Mouse (Mus musculus): Measurements from ENCODE around the gene Tbk1. TPM values are rescaled to one million over a fixed set of nuclear protein-coding genes. Genes with fewer than 3 reads are reported as not detected.

Tbk1 gene
- 10 to 100 TPM; 52.9 to 56.9 TPM for total RNA-seq (2021)
- long read RNA-seq, transcript Tbk1-201 (21 exons, 3,024 nt), result major isoform, 60 of 71 reads
- long read RNA-seq, partial matches to known transcripts, result 3 of 71 reads
- long read RNA-seq, other reads (novel, unspliced or antisense), result 8 of 71 reads

DNA sequence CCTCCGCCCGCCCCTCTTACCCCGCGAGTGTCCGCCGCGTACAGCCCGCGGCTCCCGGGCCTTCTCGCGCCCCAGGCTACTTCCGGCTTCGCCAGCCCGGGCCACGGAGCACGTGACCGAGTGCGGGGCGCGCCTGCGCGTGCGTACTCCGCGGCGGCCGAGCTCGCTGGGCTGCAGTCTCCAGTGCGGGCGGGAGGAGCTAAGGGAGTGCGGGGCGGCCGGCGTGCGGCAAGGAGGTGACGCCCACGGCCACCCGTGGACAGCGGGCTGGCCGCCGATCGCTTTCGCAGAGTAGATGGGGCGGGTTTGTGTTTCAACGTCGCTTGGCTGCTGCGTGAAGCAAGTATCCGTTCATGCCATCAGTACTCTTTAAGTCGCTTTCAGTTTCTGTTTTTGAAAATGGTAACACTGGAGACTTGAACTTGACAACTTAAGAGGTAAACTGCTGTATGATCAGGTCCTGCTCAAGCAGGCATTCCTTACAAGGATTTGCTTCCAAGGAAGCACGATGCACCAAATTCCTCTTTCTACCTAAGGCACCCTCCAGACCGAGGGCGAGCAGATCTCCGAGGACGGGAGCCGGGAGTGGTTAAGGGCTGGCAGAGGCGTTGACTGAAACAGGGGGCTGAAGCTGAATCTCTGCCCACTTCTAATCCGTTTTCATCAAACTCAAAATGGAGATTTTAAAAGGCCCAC, at the start of gene Tbk1:
Tbk1 (minus strand) TSS at position 113 of the 696 bp plus-strand sequence.
- DNase-seq (ENCODE audit: low spot score in 2 of 2), result peak; percentile 89 to 93

DNA sequence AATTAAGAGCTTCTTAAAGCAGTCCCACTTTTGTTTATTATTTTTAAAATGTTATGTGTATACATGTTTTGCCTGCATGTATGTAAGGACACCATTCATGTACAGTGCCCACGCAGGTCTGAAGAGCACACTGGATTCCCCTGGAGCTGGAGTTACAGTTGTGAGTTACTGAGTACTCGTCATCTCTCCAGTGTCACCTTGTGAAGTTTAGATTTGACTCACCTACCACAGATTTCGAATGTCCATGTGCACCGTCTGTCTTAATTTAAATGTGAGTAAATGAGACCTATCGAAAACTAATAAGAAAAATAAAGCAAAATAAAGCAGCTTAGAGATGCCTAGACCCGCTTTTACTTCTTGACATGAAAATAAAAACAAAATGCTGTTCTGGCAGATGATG, 49.7 kb upstream of the Tbk1 start:
- DNase-seq (ENCODE audit: low spot score in 2 of 2), result no peak

DNA sequence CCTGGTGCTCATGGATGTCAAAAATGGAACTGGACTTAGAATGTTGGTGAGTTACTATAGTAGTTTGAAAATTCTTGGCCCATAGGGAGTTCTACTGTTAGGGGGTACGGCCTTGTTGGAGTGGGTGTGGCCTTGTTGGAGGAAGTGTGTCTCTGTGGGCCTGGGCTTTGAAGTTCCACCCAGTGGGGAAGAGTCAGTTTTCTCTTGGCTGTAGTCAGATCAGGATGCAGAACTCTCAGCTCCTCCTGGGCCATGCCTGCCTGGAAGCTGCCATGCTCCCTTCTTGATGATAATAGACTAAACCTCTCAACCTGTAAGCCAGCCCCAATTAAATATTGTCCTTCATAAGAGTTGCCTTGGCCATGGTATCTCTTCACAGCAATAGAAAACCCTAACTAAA, 47.6 kb upstream of the Tbk1 start:
- DNase-seq (ENCODE audit: low spot score in 2 of 2), result no peak

DNA sequence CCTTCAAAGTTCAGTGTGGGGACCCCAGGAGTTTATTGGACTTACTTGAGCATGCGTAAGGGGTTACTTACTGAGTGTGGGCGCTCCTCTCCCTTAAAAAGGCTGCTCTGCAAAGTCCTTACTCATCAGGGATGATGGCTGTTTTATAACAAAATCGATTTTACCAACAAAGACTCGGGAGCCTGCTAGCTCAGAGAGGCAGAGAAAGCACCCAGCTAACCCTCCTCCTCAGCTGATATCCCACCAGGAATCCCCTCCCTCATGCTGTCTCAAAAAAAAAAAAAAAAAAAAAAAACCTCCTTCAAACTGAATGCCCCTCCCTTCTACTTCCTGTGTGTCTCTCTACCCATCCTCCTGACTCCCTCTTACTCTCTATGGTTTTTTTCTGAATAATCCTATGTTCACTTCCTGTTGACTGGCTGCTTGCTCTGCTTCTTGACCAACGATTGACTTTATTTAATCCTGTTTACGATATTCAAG, 42.0 kb upstream of the Tbk1 start:
- no peak for DNase-seq (ENCODE audit: low spot score in 2 of 2)

DNA sequence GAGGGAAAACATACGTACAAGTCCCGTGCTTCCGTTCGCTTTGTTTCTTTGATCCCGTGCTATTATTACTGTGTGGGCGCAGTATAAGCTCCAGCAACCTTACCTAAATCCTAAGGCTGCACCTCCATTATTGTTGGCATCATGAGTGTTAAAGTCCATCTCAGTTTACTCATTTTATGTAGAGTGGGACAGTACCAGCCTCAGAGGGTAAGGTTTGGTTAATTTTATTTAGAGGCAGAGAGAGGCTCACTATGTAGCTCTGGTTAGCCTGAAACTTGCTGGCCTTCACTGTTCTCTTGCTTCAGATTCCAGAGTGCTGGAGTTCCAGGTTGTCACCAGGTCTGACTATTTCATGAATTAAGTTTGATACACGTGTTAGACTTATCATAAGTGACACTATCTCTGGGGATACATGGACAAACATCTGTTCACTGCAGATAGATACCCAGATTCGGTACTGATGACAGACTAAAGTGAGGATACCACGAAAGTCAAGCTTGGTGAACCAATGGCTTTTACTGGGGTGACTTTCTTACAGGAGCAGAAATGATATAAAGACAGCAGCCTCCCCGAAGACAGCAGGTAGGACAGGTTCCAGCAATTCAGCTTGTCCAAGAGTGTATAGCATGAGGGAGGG, 40.7 kb upstream of the Tbk1 start:
- no peak for DNase-seq (ENCODE audit: low spot score in 2 of 2)

DNA sequence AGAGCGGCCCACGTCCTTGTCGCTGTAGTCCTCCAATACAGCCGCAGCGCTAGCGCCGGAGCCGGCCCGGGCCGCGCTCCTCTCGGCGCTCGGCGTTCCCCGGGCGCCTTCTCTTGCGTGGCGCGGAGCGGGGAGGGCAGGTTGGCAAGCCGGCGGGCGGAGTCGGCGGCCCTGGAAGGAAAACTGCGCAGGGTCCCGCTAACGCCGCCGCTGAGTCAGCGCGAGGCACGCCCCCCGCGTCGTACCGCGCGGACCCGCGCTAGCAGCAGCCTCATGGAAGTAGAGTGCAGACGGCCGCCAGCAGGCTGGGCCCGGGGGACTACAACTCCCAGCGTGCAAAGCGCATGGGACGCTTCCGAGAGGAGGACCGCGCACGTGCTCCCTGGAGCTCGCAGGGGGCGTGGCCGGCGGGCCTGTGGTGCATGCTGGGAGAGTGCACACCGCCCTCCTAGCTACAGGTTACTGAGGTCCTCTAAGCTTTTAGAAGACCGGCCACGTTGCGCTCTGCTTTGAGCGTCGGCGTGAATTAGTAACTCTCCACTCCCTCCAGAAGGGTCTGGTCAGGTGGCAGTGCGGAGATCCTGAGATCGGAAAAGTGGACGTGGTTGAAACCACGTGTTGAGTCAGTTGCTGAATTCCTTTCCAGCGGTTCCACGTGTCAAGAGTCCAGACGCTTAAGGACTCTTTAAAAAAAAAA, 39.7 kb upstream of the Tbk1 start, which contains the start of gene Xpot:
Xpot (minus strand) TSS at position 147 of the 697 bp plus-strand sequence.
- DNase-seq (ENCODE audit: low spot score in 2 of 2), result peak; percentile 98 to 99

DNA sequence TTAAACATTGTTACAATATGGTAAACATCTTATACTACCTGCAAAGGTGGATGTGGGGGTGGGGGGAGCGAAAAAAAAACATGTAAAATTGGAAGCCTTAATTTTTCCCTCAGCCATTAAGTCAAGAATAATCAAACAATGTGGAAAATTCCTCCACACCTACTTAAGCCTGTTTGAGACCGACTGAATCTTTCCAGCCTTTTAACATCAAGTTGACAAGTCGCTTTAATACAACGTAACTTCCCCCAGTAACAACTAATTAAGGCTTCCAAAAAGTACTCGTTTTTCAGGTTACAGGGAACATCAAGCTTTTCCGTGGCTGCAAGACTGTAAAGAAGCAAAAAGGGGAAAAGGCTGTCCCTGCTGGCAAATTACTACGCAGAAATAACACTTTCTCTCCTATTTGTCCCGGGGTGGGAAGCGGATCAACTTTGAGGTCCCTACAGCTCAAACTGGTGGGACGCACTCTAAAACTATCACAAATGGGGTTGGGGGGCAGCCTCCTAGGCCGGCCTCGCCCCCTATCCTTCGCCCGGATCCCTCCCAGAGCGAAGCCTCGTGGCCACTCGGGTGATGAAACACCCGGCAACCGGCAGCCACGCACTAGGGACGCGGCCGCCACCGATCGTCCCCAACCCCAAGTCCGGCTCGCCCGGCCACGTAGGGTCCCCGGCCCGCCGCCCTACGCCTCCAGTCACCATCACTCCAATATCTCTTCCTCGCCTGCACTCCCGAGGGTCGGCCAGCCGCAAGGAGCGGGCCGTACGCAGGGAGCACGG, 39.0 kb upstream of the Tbk1 start:
- DNase-seq (ENCODE audit: low spot score in 2 of 2), result no peak

DNA sequence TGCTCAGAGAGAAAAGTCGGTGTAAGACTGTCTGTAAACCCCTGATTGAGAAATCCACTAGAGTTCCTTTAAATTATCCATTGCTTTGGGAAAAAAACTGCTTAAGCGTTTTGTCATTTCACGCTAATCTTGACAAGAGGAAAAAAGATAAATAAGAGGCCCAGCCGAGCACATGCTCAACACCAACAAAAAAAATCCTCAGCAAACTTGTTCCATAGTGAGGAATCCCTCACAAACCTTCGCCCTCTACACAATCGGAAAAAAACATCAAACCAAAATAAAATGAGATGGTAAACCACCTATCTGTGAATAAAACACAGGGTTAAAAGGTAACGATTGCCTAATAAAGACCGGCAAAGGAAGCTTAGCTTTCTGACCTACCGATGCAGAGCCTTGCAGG, 38.4 kb upstream of the Tbk1 start:
- DNase-seq (ENCODE audit: low spot score in 2 of 2), result no peak

DNA sequence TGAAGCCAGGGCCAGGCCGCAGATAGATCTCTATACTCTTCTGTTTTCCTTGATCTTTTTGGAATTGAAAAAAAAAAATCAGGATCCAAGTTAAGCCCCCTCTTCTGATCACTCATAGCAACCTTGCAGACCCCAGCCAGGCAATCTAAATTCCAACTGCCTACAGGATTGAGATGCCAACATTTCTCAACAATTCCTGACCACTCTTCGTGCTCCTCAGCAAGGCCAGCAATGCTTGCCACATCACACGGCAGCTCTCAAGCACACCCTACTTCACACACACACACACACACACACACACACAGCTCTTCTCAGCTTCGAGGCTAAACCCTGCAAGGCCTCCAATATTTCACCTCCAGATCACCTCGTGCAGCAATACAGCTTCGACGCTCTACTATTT, 37.1 kb upstream of the Tbk1 start:
- no peak for DNase-seq (ENCODE audit: low spot score in 2 of 2)

DNA sequence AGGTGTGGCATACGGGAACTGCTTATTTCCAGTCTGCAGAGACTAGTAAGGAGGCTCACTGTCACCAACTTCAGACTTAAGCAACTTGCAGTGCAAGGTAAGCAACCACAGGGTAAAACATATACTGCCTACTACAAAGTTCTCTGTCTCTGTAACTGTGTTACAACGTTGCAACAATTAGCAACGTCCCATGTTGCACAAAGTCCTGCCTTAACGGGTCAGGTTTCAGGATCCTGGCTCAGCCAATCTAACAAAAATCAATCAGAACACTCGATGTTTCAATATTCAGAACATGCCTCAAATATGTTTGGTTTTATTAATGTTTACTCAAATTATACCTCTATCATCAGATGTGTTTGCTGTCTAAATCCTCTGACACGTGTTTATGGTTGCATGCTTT, 35.8 kb upstream of the Tbk1 start:
- DNase-seq (ENCODE audit: low spot score in 2 of 2), result no peak

DNA sequence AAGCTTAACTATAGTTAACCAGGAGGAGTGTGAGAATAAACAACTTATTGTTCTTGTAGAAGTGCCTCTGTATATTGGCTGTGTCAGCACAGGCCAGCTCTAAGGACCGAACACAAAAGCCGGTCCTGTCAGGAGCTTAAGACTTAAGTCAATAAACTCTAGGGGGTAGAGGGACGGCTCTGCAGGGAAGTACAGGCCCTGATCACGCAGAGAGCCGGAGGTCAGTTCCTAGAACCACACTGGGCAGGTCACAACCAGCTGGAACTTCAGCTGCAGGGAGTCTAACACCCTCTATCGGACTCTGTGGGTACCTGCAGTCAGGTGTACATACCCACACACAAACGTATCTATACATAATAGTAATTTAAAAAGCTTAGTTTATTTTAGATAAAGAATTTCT, 29.3 kb upstream of the Tbk1 start:
- no peak for DNase-seq (ENCODE audit: low spot score in 2 of 2)

DNA sequence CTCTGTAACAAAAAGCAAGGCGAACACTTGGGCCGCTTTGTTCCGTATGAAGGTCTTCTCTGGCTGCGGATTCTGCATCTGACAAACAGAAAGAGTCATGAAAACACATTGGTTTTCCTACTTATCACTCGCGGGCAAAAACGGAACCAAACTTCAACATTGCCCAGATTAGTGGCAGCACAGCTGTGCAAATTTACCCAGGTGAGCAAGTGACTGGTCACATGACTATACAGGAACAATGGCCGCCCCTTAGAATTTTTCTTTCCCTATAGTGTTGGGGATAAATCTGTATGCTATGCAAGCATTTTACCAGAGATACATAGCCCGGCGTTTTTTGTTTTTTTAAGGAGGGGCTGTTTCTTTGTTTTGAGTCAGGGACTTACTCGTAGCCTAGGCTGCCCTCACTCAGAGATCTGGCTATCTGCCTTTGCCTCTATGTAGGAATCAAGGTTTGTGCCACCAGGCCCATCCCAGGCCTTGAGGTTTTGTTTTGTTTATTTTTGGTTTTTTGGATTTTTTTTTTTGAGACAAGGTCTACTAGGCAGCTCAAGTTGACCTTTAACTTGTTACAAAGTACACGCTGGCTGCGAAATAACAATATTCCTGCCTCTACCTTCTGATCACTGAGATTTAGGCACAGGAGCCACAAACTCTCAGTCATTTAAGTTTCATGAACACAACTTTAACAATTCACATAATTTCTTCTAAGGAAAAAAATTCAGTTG, 28.7 kb upstream of the Tbk1 start:
- DNase-seq (ENCODE audit: low spot score in 2 of 2), result no peak

DNA sequence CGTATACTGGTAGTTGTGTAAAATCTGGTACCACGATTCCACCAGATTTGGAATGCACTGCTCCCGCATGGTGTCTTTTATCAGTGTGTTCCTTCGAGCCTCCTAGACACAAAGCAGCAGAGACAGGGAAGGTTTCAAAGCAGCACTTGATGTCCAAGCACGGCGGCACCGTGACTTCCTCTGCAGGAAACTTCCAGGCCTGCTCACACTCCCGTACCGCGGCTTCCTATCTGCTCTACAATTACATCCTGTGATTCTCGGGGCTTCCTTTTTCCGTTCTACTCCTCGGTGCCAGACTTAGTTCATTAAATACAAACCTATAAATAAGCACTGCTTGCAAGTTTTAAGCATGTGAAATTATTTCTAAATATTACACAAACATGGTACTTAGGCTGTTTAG, 27.0 kb upstream of the Tbk1 start:
- no peak for DNase-seq (ENCODE audit: low spot score in 2 of 2)

DNA sequence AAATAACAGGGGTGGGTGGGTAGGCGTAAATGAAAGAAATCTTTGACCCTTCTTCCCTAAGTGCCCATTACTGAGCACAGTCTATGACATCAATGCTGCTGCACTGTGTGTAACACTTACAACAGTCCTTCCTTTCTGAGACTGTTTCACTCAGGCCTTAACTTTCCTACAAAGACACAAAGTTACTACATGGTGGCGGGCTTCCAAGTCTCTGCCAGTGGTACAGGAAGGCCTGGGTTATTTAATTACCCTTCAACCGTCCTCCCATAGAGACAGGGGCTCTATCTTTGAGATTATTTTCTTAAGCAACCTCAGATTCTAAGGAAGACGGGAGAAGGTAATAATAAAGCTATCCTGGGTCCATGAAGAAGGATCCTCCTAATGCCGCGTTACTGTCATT, 25.9 kb upstream of the Tbk1 start:
- no peak for DNase-seq (ENCODE audit: low spot score in 2 of 2)

DNA sequence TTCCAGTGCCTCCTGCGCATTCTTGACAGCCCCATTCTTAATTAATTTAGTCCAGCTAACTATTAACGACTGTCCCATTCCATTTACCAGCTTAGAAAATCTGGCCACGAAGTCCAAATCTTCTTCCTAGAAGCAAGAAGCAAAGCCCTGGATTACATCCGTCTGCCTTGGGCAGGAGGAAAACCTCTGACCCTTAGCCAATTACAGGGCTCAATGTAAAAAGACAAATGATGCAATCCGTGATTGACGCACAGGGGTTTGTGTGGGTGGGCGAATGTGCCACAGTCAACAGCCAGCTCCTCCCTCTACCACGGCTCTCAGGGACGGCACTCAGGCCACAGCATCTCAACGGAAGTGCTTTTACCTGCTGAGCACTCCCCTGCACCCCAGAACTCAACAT, 25.0 kb upstream of the Tbk1 start:
- DNase-seq (ENCODE audit: low spot score in 2 of 2), result no peak

DNA sequence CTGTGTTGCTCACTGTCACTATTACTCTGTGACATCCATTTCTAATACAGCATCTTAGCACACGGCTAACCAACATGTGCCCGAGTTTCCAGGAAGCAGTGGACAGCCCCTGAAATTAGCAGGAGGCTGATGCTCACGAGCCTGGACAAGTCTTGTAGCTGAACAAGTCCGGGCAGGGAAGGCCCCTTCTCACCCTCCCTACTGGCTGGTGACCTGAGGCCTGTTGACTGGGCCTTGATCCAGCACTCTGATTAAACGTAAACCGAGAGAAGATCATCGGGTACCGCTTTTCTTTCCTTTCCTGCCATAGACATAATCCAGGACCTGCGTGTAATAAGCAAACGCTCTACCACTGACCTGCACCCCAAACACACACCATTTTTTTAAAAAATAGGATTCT, 21.6 kb upstream of the Tbk1 start:
- no peak for DNase-seq (ENCODE audit: low spot score in 2 of 2)

DNA sequence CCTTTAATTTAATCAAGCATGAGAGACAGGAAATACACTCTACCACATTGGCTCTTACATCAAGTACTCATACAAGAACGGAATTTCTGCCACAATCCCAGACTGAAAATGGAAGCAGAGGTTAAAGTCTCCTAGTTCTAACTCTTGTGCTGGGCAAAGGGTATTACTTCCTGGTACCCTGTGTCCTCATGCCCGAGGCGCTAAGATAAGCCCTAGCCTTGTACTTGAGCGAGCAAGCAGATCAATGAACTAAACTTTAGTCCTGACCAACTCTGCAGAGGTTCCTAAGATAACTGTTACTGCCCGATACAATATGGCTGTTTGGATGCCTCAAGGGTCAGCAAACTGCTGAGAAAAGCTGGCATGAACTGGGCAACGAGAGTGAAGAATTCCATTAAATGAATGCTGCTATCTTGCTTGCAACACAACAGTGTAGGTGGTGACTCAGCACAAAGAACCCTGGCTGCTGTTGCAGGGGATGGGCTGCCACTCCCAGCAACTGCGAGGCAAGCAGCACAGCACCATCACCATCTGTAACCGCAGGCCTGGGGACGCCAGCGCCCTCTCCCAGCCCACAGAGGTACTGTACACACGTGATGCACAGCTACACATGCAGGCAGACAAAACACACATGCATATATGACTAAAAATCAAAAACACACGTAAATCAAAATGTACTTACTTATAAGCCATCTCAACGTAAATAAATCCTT, 18.2 kb upstream of the Tbk1 start:
- DNase-seq (ENCODE audit: low spot score in 2 of 2), result no peak

DNA sequence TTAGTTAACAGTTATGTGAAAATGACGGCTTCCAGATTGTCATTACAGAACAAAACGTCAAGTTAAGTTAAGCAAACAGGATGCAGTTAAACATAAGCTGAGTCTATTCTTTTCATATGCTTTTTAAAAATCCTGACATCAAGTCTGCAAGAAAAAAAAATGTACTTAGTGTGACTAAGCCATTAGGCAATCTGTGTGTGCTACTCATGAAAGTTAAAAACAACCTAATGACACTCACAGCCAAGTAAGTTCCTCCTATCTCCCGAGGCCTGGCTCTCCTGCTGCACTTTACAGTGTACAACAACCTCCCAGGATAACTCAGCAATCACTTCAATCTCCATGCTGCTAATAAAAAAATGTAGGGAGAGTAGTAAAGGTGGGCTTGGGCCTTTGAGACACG, 17.0 kb upstream of the Tbk1 start:
- no peak for DNase-seq (ENCODE audit: low spot score in 2 of 2)

DNA sequence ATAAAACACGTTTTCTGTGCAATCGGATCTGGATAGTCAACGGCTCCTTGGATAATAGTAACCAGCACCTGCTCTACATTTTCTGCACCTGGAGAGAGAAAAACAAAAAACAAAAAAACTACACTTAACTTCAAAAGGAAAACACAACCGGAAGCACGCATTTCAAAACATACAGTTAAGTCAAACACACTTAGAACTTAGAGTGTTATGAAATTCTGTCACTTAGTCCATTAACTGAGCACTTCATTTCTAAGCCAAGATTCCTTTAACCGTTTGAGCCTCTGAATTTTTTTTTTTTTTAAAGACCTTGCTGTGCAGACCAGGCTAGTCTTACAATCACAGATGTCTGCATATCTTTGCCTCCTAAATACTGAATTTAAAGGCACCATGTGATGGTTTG, 14.7 kb upstream of the Tbk1 start:
- DNase-seq (ENCODE audit: low spot score in 2 of 2), result no peak

DNA sequence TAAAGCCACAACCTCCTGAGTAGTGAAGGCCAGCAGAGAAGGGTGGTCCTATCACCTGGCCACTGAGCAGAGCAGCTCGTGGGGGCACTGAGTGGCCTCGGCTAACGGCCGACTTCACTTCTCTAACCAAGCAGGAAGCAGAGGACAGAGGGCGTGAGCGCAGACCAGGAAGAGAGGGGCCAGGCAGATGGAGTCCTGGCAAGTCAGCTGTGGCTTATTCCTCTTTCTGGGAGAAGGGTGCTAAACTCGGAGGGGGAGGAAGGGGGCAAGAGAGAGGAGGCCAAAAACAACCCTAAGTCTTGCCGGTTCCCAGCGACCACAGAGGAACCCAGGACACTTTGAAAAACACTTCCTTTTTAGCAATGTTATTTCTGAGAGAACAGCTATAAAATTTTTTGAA, 10.0 kb upstream of the Tbk1 start:
- no peak for DNase-seq (ENCODE audit: low spot score in 2 of 2)

Data from layer of hippocampus, adult 18-20 months (tissue).